Mouse (Mus musculus) heart, embryonic 15.5 days (tissue): Measurements from ENCODE around the gene Pygo1. TPM values are rescaled to one million over a fixed set of nuclear protein-coding genes. Genes with fewer than 3 reads are reported as not detected.

ENCODE experiments used
- ATAC-seq: fragments of 200-750 bp; cut with Nextera tagmentation; replicated peaks from 2 replicates; pipeline ENCODE4 v1.8.0; 2017; ENCODE audit warnings: low read depth, moderate TSS enrichment; ENCODE audit not compliant: insufficient number of reproducible peaks, insufficient read depth, low FRiP score
- H3K27ac ChIP-seq: fragments of 300-500 bp; sonication (generic); 2 replicates; pipeline ENCODE4 v1.5.1; 2015; ENCODE audit warnings: mild to moderate bottlenecking, inconsistent platforms
- H3K27me3 ChIP-seq: fragments of 300-500 bp; sonication (generic); 2 replicates; pipeline ENCODE4 v1.6.1; 2015; ENCODE audit warnings: inconsistent platforms
- H3K36me3 ChIP-seq: fragments of 300-500 bp; sonication (generic); 2 replicates; pipeline ENCODE4 v1.6.1; 2015; ENCODE audit warnings: mild to moderate bottlenecking, inconsistent platforms
- H3K4me1 ChIP-seq: fragments of 300-500 bp; sonication (generic); replicated peaks from 2 replicates; pipeline ENCODE4 v1.6.1; 2015; ENCODE audit warnings: inconsistent platforms
- H3K4me2 ChIP-seq: fragments of 300-500 bp; sonication (generic); 2 replicates; pipeline ENCODE4 v1.6.1; 2015; ENCODE audit warnings: inconsistent platforms, mild to moderate bottlenecking, moderate library complexity
- H3K4me3 ChIP-seq: fragments of 300-500 bp; sonication (generic); 2 replicates; pipeline ENCODE4 v1.5.1; 2015; ENCODE audit warnings: mild to moderate bottlenecking, inconsistent platforms
- H3K9ac ChIP-seq: fragments of 300-500 bp; sonication (generic); 2 replicates; pipeline ENCODE4 v1.6.1; 2015; ENCODE audit warnings: mild to moderate bottlenecking, inconsistent platforms
- H3K9me3 ChIP-seq: fragments of 300-500 bp; sonication (generic); replicated peaks from 2 replicates; pipeline ENCODE4 v1.6.1; 2016; ENCODE audit warnings: inconsistent platforms
- WGBS: fragments of 180-500 bp; shearing (Covaris S2); methylation state at CpG from one replicate; pipeline ENCODE4 v1.1.7; 2015; ENCODE audit warnings: mixed read lengths; 5-methylcytosine and 5-hydroxymethylcytosine counted together
- polyA plus RNA-seq: library from polyadenylated mRNA; unstranded; fragments of >200 nt; fragmentation: Nextera tagmentation; extraction: Ambion mirVana; gene quantifications from 2 replicates; pipeline ENCODE4 v1.2.1, GENCODE M21; 2015

Gene Pygo1
- polyA plus RNA-seq, 1 experiment from 2014 or later = 2.1 TPM

DNA sequence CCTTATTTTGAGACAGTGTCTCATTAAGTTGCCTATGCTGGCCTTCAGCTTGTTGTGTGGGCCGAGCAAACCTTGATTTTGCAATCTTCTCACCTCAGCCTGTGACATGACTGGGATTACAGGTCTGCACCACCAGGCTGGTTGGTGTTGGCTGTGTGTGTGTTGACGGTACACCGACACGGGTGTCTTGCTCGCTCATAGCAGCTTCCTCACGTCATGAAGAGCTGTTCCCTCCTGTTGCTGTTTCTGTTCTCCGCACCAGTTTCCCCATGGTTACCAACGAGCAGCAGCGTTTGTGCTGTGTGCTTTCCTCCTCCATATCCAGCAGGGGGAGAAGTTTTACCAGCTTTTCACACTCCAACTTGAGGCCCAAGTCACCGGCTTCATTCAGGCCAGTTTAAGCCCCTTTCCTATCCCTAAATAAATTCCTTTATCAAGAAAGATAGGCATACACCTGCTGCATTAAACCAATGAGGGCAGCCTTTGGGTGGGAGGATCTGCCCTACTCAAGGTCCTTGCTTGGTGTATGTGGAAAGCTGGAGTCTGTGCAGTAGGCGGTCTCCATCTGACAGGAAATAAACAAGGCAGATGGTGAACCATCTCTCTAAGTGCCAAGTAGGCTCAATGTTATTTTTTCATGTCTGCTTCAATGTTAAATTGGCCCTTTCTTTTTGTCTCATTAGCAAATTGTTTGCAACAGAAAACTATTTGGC is 43.1 kb downstream of the Pygo1 start:
- Histone ChIP-seq H3K4me2 (peak overlapping the region; percentile 16; the same call in 1 of the 2 replicates), H3K9me3 (no peaks in the 10 kb centered on the region), H3K27me3 (no peaks in the 10 kb centered on the region), H3K27ac (no peak overlapping the region), H3K4me3 (no peak overlapping the region), H3K4me1 (no peaks in the 10 kb centered on the region), H3K36me3 (no peaks in the 10 kb centered on the region), H3K9ac (no peak overlapping the region)
- ATAC-seq = 0 out of 2 replicates have a peak, but pooled peaks have one; percentile 7
- WGBS = 25% methylated on average over 11 of the region's 11 CpGs

DNA sequence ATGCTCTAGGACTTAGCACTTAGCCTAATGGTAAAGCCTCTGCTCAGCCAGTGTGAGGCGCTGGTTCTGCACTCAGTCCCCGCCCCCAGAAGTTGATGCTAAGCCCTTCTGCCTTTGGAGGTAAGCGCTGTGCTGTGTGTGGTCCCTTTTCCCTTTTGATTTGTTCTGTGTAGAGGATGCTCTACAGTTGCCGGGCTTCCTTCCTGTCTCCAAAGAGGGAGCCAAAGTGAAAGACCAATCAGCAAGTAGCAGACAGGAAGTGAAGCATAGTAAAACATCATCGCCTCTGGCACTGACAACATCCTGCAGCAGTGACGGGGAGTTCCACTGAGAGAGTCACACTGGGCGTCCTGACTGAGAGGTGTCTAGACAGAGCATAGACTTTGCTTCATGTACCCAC is 44.4 kb downstream of the Pygo1 start:
- Histone ChIP-seq H3K27ac (no peak overlapping the region), H3K36me3 (no peaks in the 10 kb centered on the region), H3K9ac (no peak overlapping the region), H3K4me1 (no peaks in the 10 kb centered on the region), H3K9me3 (no peaks in the 10 kb centered on the region), H3K4me2 (no peak overlapping the region), H3K4me3 (no peak overlapping the region), H3K27me3 (no peaks in the 10 kb centered on the region)
- WGBS = 61% methylated on average over 7 of the region's 7 CpGs
- ATAC-seq = no peak

DNA sequence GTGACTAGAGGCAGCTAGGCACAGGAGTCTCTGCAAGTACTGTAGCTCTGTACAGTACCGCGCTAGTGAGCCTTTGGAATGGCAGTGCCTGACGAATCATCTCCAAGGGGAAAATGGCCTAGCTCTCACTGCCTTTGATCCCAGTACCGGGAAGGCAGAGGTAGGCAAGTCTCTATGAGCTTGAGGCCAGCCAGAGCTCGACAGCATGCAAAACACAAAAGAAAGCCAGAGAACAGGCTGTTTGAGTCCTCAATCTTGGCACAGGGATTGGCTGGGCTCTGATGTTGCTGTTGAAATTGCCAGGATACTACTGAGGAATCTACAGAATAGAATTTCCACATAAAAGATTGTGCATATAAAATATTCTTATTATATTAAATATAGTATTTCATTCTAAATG is 47.0 kb downstream of the Pygo1 start:
- no peak for ATAC-seq
- WGBS = 78% methylated on average over 5 of the region's 5 CpGs
- Histone ChIP-seq H3K9me3 (no peaks in the 10 kb centered on the region), H3K4me1 (no peaks in the 10 kb centered on the region), H3K9ac (no peak overlapping the region), H3K36me3 (no peaks in the 10 kb centered on the region), H3K27ac (no peak overlapping the region), H3K27me3 (no peaks in the 10 kb centered on the region), H3K4me2 (no peak overlapping the region), H3K4me3 (no peak overlapping the region)

DNA sequence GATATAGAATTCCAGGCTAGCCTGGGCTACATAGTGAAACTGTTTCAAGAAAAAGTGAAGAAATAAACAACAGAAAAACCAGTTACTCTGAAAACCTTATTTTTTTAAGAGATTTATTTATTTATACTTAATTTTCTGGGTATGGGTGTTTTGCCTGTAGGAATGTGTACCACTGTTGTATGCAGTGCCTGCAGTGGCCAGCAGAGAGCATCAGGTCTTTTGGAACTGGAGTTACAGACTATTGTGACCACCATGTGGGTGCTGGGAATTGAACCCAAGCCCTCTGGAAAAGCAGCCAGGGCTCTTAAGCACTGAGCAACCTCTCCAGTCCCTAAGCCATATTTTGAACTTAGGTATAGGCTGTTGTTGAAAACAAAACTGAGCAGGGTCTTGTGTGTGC is 47.5 kb downstream of the Pygo1 start:
- Histone ChIP-seq H3K27me3 (no peaks in the 10 kb centered on the region), H3K9ac (no peak overlapping the region), H3K4me3 (no peak overlapping the region), H3K27ac (no peak overlapping the region), H3K9me3 (no peaks in the 10 kb centered on the region), H3K4me1 (no peaks in the 10 kb centered on the region), H3K4me2 (no peak overlapping the region), H3K36me3 (no peaks in the 10 kb centered on the region)
- ATAC-seq = no peak

DNA sequence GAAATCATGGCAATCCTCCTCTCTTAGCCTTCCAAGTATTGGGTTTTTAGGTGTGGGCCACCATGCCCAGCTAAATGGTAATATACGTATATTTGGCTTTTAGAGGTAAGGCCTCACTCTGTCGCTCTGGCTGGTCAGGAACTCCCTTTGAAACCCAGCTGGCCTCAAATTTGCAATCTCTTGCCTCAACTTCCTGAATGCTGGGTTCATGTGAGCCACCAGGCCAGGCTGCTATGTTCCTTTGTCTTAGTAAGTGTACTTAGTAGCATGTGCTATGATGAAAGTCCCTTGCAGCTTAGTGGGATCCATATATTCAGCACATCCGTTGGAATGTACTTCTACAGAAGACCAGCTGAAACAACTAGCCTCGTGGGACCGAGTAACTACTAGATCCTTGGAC is 49.3 kb downstream of the Pygo1 start:
- Histone ChIP-seq H3K27ac (no peak overlapping the region), H3K36me3 (no peaks in the 10 kb centered on the region), H3K4me3 (no peak overlapping the region), H3K4me1 (no peaks in the 10 kb centered on the region), H3K9ac (no peak overlapping the region), H3K4me2 (no peak overlapping the region), H3K9me3 (no peaks in the 10 kb centered on the region), H3K27me3 (no peaks in the 10 kb centered on the region)
- 79% methylated on average over 5 of the region's 5 CpGs for WGBS
- ATAC-seq = no peak

DNA sequence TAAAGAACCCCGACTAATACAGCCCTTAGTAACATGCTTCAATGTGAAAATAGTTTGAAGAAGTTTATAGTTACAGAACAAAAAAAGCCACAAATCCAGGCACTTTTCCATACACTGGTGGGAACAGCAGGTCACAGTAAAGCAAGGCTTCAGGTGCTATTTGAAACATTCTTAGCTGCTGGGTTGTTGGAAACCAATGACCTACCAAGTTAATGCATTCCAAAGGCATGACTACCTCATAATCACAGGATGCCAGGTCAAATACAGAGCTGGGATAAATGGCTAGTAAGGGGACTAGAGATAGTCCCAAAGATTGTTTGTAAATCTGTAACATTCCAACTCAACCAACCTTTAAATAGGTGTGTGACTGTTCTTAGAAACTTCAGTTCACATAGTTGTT is 49.8 kb downstream of the Pygo1 start:
- H3K9ac ChIP-seq = no peak overlapping the region
- no peak overlapping the region for H3K4me2 ChIP-seq
- H3K4me1 ChIP-seq = no peaks in the 10 kb centered on the region
- no peaks in the 10 kb centered on the region for H3K9me3 ChIP-seq
- ATAC-seq = no peak
- no peak overlapping the region for H3K4me3 ChIP-seq
- H3K27me3 ChIP-seq = no peaks in the 10 kb centered on the region
- no peaks in the 10 kb centered on the region for H3K36me3 ChIP-seq
- WGBS = 79% methylated on average over 1 of the region's 1 CpGs
- no peak overlapping the region for H3K27ac ChIP-seq

DNA sequence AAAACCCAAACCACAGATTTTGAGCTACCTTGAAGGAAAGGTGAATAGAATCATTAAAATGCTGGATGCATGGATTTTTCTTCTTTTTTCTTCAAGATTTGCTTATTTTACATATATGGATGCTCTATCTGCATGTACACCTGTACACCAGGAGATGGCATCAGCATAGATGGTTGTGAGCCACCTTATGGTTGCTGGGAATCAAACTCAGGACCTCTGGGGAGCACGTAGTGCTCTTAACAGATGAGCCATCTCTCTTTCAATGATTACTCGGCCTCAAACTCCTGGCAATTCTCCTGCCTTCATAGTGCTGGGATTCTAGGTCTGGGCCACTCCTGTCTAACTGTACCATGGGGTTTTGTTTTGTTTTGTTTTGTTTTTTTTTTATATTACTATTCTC is 57.6 kb downstream of the Pygo1 start:
- Histone ChIP-seq H3K4me2 (no peak overlapping the region), H3K9me3 (no peaks in the 10 kb centered on the region), H3K27ac (no peak overlapping the region), H3K9ac (no peak overlapping the region), H3K27me3 (no peaks in the 10 kb centered on the region), H3K4me3 (no peak overlapping the region), H3K36me3 (no peaks in the 10 kb centered on the region), H3K4me1 (peaks cover 10% of the 10 kb centered on the region)
- ATAC-seq = no peak
- 77% methylated on average over 2 of the region's 2 CpGs for WGBS

DNA sequence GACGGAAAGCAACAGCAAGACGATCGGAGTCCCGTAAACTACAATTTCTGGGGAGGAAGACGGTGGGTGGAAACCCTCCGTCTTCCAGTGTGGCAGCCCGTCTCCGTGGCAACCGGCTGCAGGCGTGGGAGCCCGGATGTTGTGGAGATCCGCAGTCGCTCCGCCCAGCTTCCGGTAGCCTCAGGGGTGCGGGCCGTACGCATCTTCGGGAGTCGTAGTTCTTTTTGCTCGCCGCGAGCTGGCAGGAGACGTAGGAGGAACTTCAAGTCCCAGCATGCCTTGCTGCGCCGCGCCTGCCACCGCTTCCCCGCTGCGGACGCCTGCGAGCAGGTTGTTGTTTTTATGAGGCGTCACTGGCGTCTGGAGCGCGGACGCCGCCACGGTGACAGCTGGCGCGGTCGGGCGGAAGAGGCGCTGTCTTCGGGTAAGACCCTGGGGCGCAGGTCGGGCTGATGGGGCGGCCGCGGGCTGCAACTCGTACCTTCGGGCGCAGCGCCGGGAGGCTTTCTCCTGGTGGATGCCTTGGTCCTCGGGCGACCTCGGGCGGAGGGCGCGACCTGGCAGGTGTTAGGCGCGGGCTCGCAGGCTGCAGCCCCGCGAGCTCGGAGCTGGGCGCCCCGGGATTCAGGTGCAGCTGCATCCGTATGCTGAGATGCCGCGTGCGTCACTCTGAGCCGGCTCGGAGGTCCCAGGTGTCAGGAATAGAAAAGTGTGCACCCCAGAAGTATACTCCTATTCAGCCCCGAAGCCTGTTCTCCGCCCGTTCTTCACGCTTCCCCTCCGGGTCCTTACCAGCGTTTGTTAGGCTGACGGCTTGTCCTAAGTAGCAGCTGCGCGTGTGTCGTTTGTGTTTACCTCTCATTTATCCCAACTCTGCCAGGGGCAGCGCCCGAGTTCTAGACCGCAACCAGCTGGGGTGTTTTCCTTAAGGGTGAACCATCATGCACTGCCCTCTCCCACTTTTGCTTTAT is 60.1 kb downstream of the Pygo1 start, which contains the start of the genes Ccpg1os and Ccpg1:
Ccpg1os (minus strand) TSS at position 133 of the 971 bp plus-strand sequence.
Ccpg1 (plus strand) TSS at position 180 of the 971 bp plus-strand sequence.
- under 1% methylated on average over 88 of the region's 88 CpGs for WGBS
- peak; percentile 99 for ATAC-seq
- Histone ChIP-seq H3K27ac (peak within 1 kb of the TSS; percentile 68), H3K9ac (peak within 1 kb of the TSS; percentile 67), H3K4me1 (peaks cover 10% of the 10 kb centered on the region), H3K27me3 (no peaks in the 10 kb centered on the region), H3K9me3 (no peaks in the 10 kb centered on the region), H3K36me3 (no peaks in the 10 kb centered on the region), H3K4me3 (peak within 1 kb of the TSS; percentile 87), H3K4me2 (peak within 1 kb of the TSS; percentile 74)

DNA sequence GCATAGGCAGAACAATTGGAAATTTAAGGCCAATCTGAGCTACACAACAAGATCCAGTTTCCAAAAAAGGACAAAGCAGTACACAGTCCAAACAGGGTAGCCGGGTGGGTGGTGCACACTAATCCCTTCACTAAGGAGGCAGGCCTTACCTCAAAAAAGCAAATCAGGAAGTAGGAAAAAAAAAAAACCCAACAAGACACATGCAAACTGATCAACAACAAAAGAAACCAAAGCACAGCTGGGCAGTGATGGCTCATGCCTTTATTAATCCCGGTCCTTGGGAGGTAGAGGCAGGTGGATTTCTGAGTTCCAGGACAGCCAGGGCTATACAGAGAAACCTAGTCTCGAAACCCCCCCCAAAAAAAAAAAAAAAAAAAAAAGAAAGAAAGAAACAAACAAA is 62.3 kb downstream of the Pygo1 start:
- Histone ChIP-seq H3K4me2 (no peak overlapping the region), H3K9ac (no peak overlapping the region), H3K9me3 (no peaks in the 10 kb centered on the region), H3K4me1 (peaks cover 10% of the 10 kb centered on the region), H3K4me3 (no peak overlapping the region), H3K27ac (no peak overlapping the region), H3K36me3 (no peaks in the 10 kb centered on the region), H3K27me3 (no peaks in the 10 kb centered on the region)
- no peak for ATAC-seq
- WGBS = 61% methylated on average over 3 of the region's 3 CpGs

DNA sequence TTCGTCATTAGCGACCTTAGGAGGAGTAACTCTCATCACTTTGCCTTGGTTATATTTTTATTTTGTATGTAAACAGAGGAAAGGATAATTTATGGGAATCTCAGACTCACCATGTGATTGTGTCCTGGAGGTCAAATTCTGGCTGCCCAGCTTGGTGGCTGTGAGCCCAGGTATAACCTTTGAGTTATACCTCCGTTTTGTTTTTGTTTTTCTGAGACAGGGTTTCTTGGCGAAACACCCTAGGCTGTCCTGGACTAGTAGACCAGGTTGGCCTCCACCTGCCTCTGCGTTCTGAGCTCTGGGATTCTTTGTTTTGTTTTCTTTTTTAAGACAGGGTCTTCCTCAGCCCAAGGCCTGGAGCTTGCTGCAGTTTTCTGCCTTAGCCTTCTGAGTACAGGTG is 63.3 kb downstream of the Pygo1 start:
- H3K4me3 ChIP-seq = no peak overlapping the region
- ATAC-seq = no peak
- 80% methylated on average over 5 of the region's 5 CpGs for WGBS

DNA sequence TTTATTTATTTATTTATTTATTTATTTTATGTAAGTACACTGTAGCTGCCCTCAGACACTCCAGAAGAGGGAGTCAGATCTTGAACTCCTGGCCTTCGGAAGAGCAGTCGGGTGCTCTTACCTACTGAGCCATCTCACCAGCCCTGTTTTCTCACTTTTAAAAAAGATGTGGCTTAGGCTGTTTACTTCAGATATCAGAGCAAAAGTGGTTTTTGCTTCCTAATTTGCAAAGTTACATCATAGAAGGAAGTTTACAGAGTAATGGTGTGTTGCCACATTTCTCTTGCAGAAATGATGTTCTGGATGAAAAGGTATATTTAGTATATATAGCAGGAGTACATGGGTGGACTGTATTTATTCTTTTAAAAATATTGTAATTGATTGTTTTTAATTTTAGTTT is 66.0 kb downstream of the Pygo1 start:
- no peak overlapping the region for H3K4me3 ChIP-seq
- no peak overlapping the region for H3K4me2 ChIP-seq
- no peak overlapping the region for H3K9ac ChIP-seq
- 92% methylated on average over 2 of the region's 2 CpGs for WGBS
- H3K9me3 ChIP-seq = no peaks in the 10 kb centered on the region
- no peak for ATAC-seq
- H3K27ac ChIP-seq = no peak overlapping the region
- no peaks in the 10 kb centered on the region for H3K36me3 ChIP-seq
- no peaks in the 10 kb centered on the region for H3K27me3 ChIP-seq
- no peaks in the 10 kb centered on the region for H3K4me1 ChIP-seq

More for the DNA sequence above, 63.3 kb downstream of the Pygo1 start:
- peaks cover 10% of the 10 kb centered on the region for H3K4me1 ChIP-seq
- H3K9me3 ChIP-seq = no peaks in the 10 kb centered on the region
- no peak overlapping the region for H3K9ac ChIP-seq
- no peak overlapping the region for H3K27ac ChIP-seq
- H3K4me2 ChIP-seq = no peak overlapping the region
- H3K27me3 ChIP-seq = no peaks in the 10 kb centered on the region
- H3K36me3 ChIP-seq = no peaks in the 10 kb centered on the region
